Mouse (Mus musculus) ES-E14 (cell line): ENCODE measurements around the gene Rpl5. TPM values are rescaled to one million over a fixed set of nuclear protein-coding genes. Genes with fewer than 3 reads are reported as not detected.

Experiments used
- DNase-seq: peaks from one replicate; pipeline ENCODE4 v3.0.0-alpha.2; 2013; ENCODE audit warnings: low read depth, low spot score
- H3K27ac ChIP-seq: 2 replicates; pipeline ENCODE4 v1.5.1; 2012; ENCODE audit warnings: low read depth, mild to moderate bottlenecking, low read length, moderate library complexity, mixed read lengths; ENCODE audit not compliant: poor library complexity, insufficient read depth, severe bottlenecking
- H3K36me3 ChIP-seq: 2 replicates; pipeline ENCODE4 v1.6.1; 2012; ENCODE audit warnings: mild to moderate bottlenecking, low read length, moderate library complexity, mixed read lengths; ENCODE audit not compliant: control insufficient read depth, poor library complexity, insufficient read depth, severe bottlenecking
- H3K4me1 ChIP-seq, 2 experiments: fragments of 150-350 bp in 1 of 2; sonication (generic) in 1 of 2; 2 replicates each; pipeline ENCODE4 v1.6.1; 2012; ENCODE audit warnings: low read length in 2 of 2, mild to moderate bottlenecking in 1 of 2, mixed read lengths in 1 of 2; ENCODE audit not compliant: control insufficient read depth in 2 of 2, insufficient read depth in 2 of 2, poor library complexity in 1 of 2
- H3K4me3 ChIP-seq, 2 experiments: fragments of 150-350 bp in 1 of 2; sonication (generic) in 1 of 2; 2 replicates each; pipeline ENCODE4 v1.5.1; 2012; ENCODE audit warnings: low read length in 2 of 2, low read depth in 1 of 2, mild to moderate bottlenecking in 1 of 2, mixed read lengths in 1 of 2; ENCODE audit not compliant: insufficient read depth in 1 of 2, poor library complexity in 1 of 2, severe bottlenecking in 1 of 2
- H3K9ac ChIP-seq: 2 replicates; pipeline ENCODE4 v1.6.1; 2012; ENCODE audit warnings: low read depth, mild to moderate bottlenecking, low read length, mixed read lengths; ENCODE audit not compliant: poor library complexity, insufficient read depth, severe bottlenecking
- H3K9me3 ChIP-seq: fragments of 150-350 bp; sonication (generic); 2 replicates; pipeline ENCODE4 v1.6.1; 2012; ENCODE audit warnings: low read depth, mild to moderate bottlenecking, low read length; ENCODE audit not compliant: control insufficient read depth, insufficient read depth
- CHD2 ChIP-seq: IDR thresholded peaks from 2 replicates; pipeline ENCODE4 v1.6.1; 2014; ENCODE audit warnings: mild to moderate bottlenecking, low read depth, low read length, inconsistent platforms
- HCFC1 ChIP-seq: IDR thresholded peaks from 2 replicates; pipeline ENCODE4 v1.6.1; 2012; ENCODE audit warnings: low read length, inconsistent platforms, borderline replicate concordance; ENCODE audit not compliant: insufficient read depth
- MAFK ChIP-seq: IDR thresholded peaks from 2 replicates; pipeline ENCODE4 v1.6.1; 2014; ENCODE audit warnings: mild to moderate bottlenecking, low read depth, low read length, inconsistent platforms; ENCODE audit not compliant: insufficient read depth
- ZC3H11A ChIP-seq: IDR thresholded peaks from 2 replicates; pipeline ENCODE4 v1.6.1; 2012; ENCODE audit warnings: low read depth, mild to moderate bottlenecking, inconsistent platforms, low read length, borderline replicate concordance
- ZNF384 ChIP-seq: IDR thresholded peaks from 2 replicates; pipeline ENCODE4 v1.6.1; 2012; ENCODE audit warnings: low read depth, low read length, inconsistent platforms
- in situ Hi-C, 2 experiments: fragments of 600-800 bp; cut with MboI; formaldehyde crosslinking; loops; one replicate each; pipeline ENCODE4 v1.15.1; 2025; ENCODE audit warnings: low sequenced_read_pairs in 2 of 2, inconsistent platforms in 1 of 2; ENCODE audit not compliant: unreplicated experiment in 2 of 2
- total RNA-seq: library from RNA; depleted of rRNA; stranded (reverse); fragments of 300-350 nt; gene quantifications from 2 replicates; pipeline ENCODE4 v1.2.3, GENCODE M21; 2012

The Rpl5 gene
- total RNA-seq, 1 experiment: 752 TPM

DNA sequence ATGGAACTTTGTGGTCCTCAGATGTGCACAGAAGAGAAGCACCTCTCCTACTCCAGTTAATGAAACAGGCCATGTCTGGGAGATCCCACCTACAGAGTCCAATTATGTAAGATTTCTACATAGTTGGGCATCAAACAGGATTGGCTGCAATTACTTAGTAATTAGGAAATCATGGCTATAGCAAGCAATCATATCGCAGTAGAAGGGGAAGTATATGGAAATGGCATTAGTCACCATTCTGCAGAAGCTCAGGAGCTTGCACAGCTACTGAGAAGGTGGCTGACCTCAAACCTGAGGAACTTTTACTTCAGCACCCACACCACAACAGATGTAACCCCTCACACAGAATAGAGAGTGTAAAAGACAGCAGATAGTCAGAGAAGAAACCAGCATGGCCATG is 22.5 kb downstream of the Rpl5 start:
- no peak overlapping the region for H3K9ac ChIP-seq
- no peak overlapping the region for H3K4me3 ChIP-seq
- no peak overlapping the region for H3K27ac ChIP-seq
- H3K4me1 ChIP-seq: no peaks in the 10 kb centered on the region
- no peaks in the 10 kb centered on the region for H3K36me3 ChIP-seq
- in situ Hi-C loops: no loop called here
- no peak for DNase-seq
- H3K9me3 ChIP-seq: no peaks in the 10 kb centered on the region
- no peak for TF ChIP-seq ZNF384
- no peak for TF ChIP-seq CHD2
- no peak for TF ChIP-seq ZC3H11A
- TF ChIP-seq HCFC1: no peak
- TF ChIP-seq MAFK: no peak

DNA sequence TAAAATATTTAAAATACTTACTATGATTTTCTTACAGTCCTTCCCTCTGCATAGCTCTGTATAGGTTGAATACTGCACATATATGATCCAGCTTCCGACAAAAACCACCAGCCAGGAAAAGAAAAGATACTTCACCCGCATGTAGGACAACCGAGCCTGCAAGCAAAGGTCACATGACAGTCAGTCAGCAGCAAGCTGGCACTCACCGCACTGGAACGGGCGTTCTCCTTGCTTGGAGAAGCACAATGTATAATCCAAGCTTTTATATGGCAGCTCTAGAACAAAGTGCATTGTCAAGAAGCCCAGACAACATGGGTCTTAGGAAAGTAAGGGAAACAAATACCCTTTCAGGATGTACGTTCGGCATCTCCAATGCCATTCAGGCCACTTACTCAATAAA is 24.3 kb downstream of the Rpl5 start:
- in situ Hi-C loops: no loop called here
- H3K4me3 ChIP-seq: no peak overlapping the region
- H3K9ac ChIP-seq: no peak overlapping the region
- H3K4me1 ChIP-seq: no peaks in the 10 kb centered on the region
- DNase-seq: no peak
- H3K27ac ChIP-seq: no peak overlapping the region
- no peaks in the 10 kb centered on the region for H3K36me3 ChIP-seq
- H3K9me3 ChIP-seq: no peaks in the 10 kb centered on the region
- TF ChIP-seq ZC3H11A: no peak
- no peak for TF ChIP-seq MAFK

DNA sequence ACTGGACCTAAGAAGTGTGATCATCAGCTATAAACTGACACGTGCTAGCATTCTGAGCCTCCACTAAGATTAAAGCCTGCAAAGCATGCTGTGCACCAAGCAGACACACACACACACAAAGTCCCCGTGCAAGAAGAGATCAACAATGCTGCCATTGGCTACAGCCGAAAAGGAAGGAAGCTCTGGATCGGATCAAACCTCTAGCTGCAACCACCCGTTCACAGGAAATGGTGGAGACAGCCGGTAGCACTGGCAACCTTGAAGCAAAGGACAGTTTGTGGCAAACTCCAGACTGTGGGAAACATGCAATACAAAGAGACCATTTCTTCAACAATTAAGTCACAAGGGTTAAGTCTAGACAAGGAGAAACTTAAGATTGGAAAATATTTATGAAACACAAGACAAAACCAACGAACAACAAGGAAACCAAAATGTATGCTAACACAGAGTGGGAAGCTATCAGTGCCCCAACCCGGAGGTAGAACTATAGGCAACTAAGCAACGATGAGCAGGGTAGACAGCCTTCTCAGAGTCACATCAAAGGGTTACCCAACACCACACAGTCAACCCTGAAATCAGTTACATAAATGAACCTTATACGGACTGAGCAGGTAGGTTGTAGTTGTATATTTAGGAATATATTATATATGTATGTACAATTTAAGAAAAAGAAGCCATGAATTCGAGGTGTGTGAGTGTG is 26.4 kb downstream of the Rpl5 start:
- no peak overlapping the region for H3K4me3 ChIP-seq
- no peak for TF ChIP-seq ZC3H11A
- TF ChIP-seq ZNF384: no peak
- no peak for TF ChIP-seq MAFK
- no peak for TF ChIP-seq HCFC1
- TF ChIP-seq CHD2: no peak
- no peaks in the 10 kb centered on the region for H3K4me1 ChIP-seq
- H3K27ac ChIP-seq: no peak overlapping the region
- H3K9ac ChIP-seq: no peak overlapping the region
- DNase-seq: no peak
- no peaks in the 10 kb centered on the region for H3K36me3 ChIP-seq
- in situ Hi-C loops: loop anchor here in 1 of 2 experiments (25.0 kb wide), 1 partner anchor 236 kb away; no protein-coding TSS in a partner anchor
- H3K9me3 ChIP-seq: no peaks in the 10 kb centered on the region

DNA sequence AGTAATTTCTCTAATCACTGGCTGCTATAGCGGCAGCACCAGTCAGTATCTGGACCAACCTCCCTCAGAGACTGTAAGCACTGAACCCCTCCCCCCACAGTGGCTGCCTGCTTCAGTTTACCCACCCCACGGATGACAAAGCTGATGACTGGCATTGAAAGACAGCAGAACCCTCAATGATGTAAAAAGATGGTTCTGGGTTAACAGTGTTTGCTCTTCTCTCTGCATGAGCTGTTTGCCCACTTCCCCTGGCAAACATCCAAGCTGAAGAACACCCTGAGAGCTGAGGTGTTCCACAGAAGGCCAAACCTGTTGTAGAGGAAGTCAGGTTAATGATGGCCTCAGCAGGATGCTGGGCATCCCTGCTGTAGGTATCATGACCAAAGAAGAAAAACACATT is 32.3 kb downstream of the Rpl5 start:
- Histone ChIP-seq H3K36me3 (no peaks in the 10 kb centered on the region), H3K9me3 (no peaks in the 10 kb centered on the region), H3K27ac (no peak overlapping the region), H3K4me1 (no peaks in the 10 kb centered on the region), H3K4me3 (no peak overlapping the region), H3K9ac (no peak overlapping the region)
- DNase-seq: no peak
- in situ Hi-C loops: loop anchor here in 1 of 2 experiments (25.0 kb wide), 1 partner anchor 230 kb away; no protein-coding TSS in a partner anchor
- no peak for TF ChIP-seq CHD2

DNA sequence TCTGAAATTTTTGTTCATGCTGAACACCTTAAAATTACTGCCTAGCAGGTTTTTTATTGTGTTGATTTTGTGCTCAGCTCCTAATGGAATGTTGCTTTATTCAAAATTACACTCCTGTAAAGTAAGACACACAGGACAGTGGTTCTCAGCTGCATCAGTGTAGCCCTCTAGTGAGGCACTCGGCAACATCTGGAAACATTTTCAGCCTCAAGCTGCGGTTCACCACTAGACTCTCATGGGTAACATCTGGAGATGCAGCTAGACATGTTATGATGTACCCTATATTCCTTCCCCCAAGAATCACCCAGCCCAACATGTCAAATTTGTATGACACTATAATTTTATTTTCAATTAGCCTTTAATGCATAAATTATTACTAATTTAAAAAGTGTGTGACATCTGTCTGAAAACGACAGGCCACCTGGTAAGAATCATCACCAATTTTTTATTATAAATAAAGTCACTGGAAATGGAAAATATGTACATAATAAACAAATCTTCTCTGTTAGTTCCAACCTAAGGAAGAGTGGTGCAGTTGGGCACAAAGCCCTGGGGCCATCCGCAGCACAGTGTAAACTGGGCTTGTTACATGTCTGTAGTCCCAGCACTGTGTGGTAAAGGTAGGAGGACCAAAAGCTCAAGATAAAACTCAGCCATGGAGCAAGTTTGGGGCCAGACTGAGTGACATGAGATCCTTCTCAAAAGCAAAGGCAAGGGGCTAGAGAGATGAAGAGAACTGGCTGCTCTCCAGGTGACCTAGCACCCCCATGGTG is 33.1 kb downstream of the Rpl5 start:
- Histone ChIP-seq H3K27ac (no peak overlapping the region), H3K9ac (no peak overlapping the region), H3K36me3 (no peaks in the 10 kb centered on the region), H3K4me1 (no peaks in the 10 kb centered on the region), H3K9me3 (no peaks in the 10 kb centered on the region), H3K4me3 (no peak overlapping the region)
- in situ Hi-C loops: loop anchor here in 1 of 2 experiments (25.0 kb wide), 1 partner anchor 229 kb away; no protein-coding TSS in a partner anchor
- TF ChIP-seq MAFK (no peak), HCFC1 (no peak), ZC3H11A (no peak), CHD2 (no peak), ZNF384 (no peak)
- DNase-seq: no peak
